Mouse (Mus musculus): ENCODE data around the gene Ppp1r21.

DNA sequence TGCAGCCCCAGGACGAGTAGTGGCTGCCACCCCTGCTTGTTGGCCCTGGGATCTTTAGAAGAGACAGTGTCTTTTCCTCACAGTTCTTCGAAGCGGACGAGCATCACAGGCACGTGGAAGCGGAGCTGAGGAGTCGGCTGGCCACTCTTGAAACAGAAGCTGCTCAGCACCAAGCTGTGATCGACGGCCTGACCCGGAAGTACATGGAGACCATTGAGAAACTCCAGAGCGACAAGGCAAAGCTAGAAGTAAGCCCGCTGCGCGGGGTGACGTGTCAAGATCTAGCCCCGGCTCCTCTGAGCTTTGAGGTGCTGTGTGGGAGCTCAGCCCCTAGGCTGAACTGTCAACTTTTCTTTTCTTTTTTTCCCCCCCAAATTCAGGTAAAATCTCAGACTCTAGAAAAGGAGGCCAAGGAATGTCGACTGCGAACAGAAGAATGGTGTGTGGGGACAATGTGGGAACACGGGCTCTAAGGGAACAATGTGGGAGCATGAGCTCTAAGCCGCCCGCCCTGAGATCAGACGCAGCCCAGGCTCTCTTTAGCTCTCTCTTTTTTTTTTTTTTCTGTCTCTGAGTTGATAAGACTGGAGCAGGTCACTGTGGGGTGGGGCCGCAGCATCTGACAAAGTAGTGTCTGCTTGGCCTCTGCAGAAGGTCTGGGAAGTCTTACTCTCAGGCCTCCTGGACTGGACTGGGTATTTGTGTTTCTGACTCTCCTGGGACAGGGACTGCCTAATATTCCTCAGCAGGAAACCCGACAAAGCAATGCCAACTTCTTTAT, 19.7 kb downstream of the Ppp1r21 start:
- TF ChIP-seq CTCF (IDR thresholded peaks at IDR 0.05; ENCODE audit: low read depth, low read length) (no peak), GATA1 (IDR thresholded peaks at IDR 0.05; ENCODE audit: borderline replicate concordance, low read length) (no peak), POLR2AphosphoS5 (IDR thresholded peaks at IDR 0.05; ENCODE audit: insufficient replicate concordance, low read depth, low read length) (no peak), TAL1 (conservative IDR thresholded peaks at IDR 0.05; ENCODE audit: low read depth, low read length) (no peak)
